In the genomic region with DNA sequence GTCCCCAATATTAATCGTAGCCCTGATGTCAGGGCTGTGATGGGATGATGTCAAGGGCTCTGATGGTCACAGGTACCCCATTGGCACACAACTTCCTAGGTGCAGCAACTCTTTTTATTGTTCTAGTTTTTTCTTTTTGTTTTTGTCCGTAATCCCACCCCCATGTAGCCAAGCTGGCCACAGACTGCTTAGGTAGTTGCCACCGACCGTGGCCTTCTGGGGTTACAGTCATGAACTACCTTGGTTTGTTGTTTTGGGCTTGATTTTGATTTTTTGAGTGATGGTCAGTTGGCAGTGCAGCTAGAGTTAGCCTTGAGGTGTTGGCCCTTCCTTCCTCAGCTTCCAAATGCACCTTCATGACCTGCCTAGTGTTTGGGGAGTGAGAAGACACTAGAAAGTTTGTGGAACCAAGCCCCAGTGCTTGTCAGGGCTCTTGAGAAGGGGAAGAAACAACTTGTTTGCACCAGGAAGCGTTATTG, we compare ENCODE assay signal across 7 mouse cellular contexts. TPM values are rescaled to one million over a fixed set of nuclear protein-coding genes. Genes with fewer than 3 reads are reported as not detected.
DNase-seq lines count a peak whose midpoint lies in the region; ATAC-seq and TF ChIP-seq lines count a peak whose summit lies in the region.

A gene (minus strand): TSS at position 51 of the 479 bp plus-strand sequence.

- no peaks in the 10 kb centered on the region for H3K9me3 ChIP-seq in ES-Bruce4 (replicated peaks; ENCODE audit: control insufficient read depth, insufficient read depth, low read length, poor library complexity, severe bottlenecking)
- no peaks in the 10 kb centered on the region for H3K9me3 ChIP-seq in forebrain, embryonic 10.5 days
- H3K9me3 ChIP-seq in limb, embryonic 15.5 days: no peaks in the 10 kb centered on the region
- no peaks in the 10 kb centered on the region for H3K9me3 ChIP-seq in stomach, embryonic 15.5 days

- no peaks in the 10 kb centered on the region for H3K4me1 ChIP-seq in ES-Bruce4 (ENCODE audit: control insufficient read depth, insufficient read depth, low read length)
- peaks cover 41% of the 10 kb centered on the region for H3K4me1 ChIP-seq in forebrain, embryonic 10.5 days
- H3K4me1 ChIP-seq in limb, embryonic 15.5 days: peaks cover 34% of the 10 kb centered on the region
- H3K4me1 ChIP-seq in stomach, embryonic 15.5 days: peaks cover 14% of the 10 kb centered on the region

- H3K27ac ChIP-seq in ES-Bruce4 (ENCODE audit: insufficient read depth, low read length): no peak within 1 kb of the TSS
- H3K27ac ChIP-seq in forebrain, embryonic 10.5 days: peak within 1 kb of the TSS; percentile 96
- peak within 1 kb of the TSS; percentile 87 for H3K27ac ChIP-seq in limb, embryonic 15.5 days
- H3K27ac ChIP-seq in stomach, embryonic 15.5 days: peak within 1 kb of the TSS; percentile 82

- no peak for TF ChIP-seq POLR2A in ES-Bruce4 (IDR thresholded peaks at IDR 0.05; ENCODE audit: insufficient read depth, low read length)

- peak; percentile 25 for DNase-seq in 416B (ENCODE audit: low read depth)
- no peak for DNase-seq in forebrain, embryonic 10.5 days (ENCODE audit: extremely low spot score, low spot score)
- no peak for DNase-seq in heart, postnatal 4 days
- DNase-seq in urinary bladder, postnatal 4 days (ENCODE audit: low spot score in 2 of 2): no peak

- no peak for TF ChIP-seq CTCF in ES-Bruce4 (IDR thresholded peaks at IDR 0.05; ENCODE audit: low read depth, low read length)

- TF ChIP-seq EP300 in ES-Bruce4 (IDR thresholded peaks at IDR 0.05; ENCODE audit: insufficient read depth, low read depth, low read length): no peak

- no peak for ATAC-seq in limb, embryonic 15.5 days (ENCODE audit: insufficient number of reproducible peaks, low FRiP score, low TSS enrichment, low read depth)
- ATAC-seq in stomach, embryonic 15.5 days (ENCODE audit: insufficient read depth, low FRiP score, low read depth): no peak

- no peaks in the 10 kb centered on the region for H3K36me3 ChIP-seq in ES-Bruce4 (ENCODE audit: control insufficient read depth, insufficient read depth, low read length, poor library complexity, severe bottlenecking)
- H3K36me3 ChIP-seq in forebrain, embryonic 10.5 days (replicated peaks): peaks cover 21% of the 10 kb centered on the region
- peaks cover 7% of the 10 kb centered on the region; the same call in 1 of the 2 replicates for H3K36me3 ChIP-seq in limb, embryonic 15.5 days
- 0 out of 2 replicates have a peak, but pooled peaks cover 5% of the 10 kb centered on the region for H3K36me3 ChIP-seq in stomach, embryonic 15.5 days

- H3K4me2 ChIP-seq in limb, embryonic 15.5 days: peak within 1 kb of the TSS; percentile 55
- H3K4me2 ChIP-seq in stomach, embryonic 15.5 days: peak within 1 kb of the TSS; percentile 84

- peak within 1 kb of the TSS; percentile 66 for H3K9ac ChIP-seq in ES-Bruce4 (ENCODE audit: low read depth, poor library complexity, severe bottlenecking)
- H3K9ac ChIP-seq in limb, embryonic 15.5 days: peak within 1 kb of the TSS; percentile 79
- peak within 1 kb of the TSS; percentile 91 for H3K9ac ChIP-seq in stomach, embryonic 15.5 days

- 57% methylated on average over 5 of the region's 5 CpGs for WGBS in forebrain, embryonic 10.5 days
- WGBS in limb, embryonic 15.5 days: 53% methylated on average over 5 of the region's 5 CpGs
- 53% methylated on average over 5 of the region's 5 CpGs for WGBS in stomach, embryonic 15.5 days

- no peaks in the 10 kb centered on the region for H3K27me3 ChIP-seq in ES-Bruce4 (ENCODE audit: control insufficient read depth, insufficient read depth, low read length, poor library complexity, severe bottlenecking)
- no peaks in the 10 kb centered on the region for H3K27me3 ChIP-seq in forebrain, embryonic 10.5 days (ENCODE audit: poor library complexity, severe bottlenecking)
- H3K27me3 ChIP-seq in limb, embryonic 15.5 days: no peaks in the 10 kb centered on the region
- no peaks in the 10 kb centered on the region for H3K27me3 ChIP-seq in stomach, embryonic 15.5 days (replicated peaks)

- H3K4me3 ChIP-seq in ES-Bruce4 (ENCODE audit: low read depth, low read length): peak within 1 kb of the TSS; percentile 80
- peak within 1 kb of the TSS; percentile 88 for H3K4me3 ChIP-seq in forebrain, embryonic 10.5 days
- peak within 1 kb of the TSS; percentile 79 for H3K4me3 ChIP-seq in limb, embryonic 15.5 days
- H3K4me3 ChIP-seq in stomach, embryonic 15.5 days (replicated peaks): peak within 1 kb of the TSS; percentile 91

RNA-seq across cellular contexts. Expression of the gene that starts here (rescaled TPM):
- 13.6 and 15.4 TPM in 2 replicates for polyA plus RNA-seq in ES-Bruce4 (2011; ENCODE audit: insufficient read depth, insufficient read length, low read depth, missing spikeins)
- 58.1 and 60.1 TPM in 2 replicates for polyA plus RNA-seq in forebrain, embryonic 10.5 days (2016; fragmentation: Nextera tagmentation; extraction: Ambion mirVana)
- total RNA-seq in heart, postnatal 4 days (2021): 100 to 1,000 TPM; 116 to 122 TPM
- polyA plus RNA-seq in limb, embryonic 15.5 days (2015; fragmentation: Nextera tagmentation; extraction: Ambion mirVana): 119 and 127 TPM in 2 replicates
- 95.5 and 101 TPM in 2 replicates for polyA plus RNA-seq in stomach, embryonic 15.5 days (2015; fragmentation: Nextera tagmentation; extraction: Ambion mirVana)
